Mouse (Mus musculus): ENCODE measurements around the gene Upp2.
A peak's percentile ranks its signal among the peaks of the same experiment; 100 is the strongest.

Upp2 gene

DNA sequence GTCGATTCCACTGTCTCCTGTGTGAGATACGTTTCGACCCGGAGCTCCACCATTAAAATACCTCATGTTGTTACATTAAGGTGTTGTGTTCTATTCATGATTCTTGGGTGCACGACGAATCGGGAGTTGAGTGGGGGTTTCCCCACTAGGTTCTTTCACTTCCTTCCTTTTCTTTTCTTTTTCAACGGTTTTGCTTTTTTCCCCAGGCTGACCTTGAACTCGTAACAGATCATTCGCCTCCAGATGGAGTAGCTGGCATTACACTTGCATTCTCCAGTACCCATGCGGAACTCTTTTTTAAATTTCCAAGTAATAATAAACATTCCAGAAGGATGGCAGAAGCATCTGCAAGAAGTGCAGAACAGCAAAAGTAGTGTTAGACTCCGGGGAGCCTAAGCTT, 58.1 kb downstream of the Upp2 start:
- no peak for DNase-seq (ENCODE audit: low read depth)

- no peak for DNase-seq (ENCODE audit: low read depth)
Measured at GRCm38 (mm10) chr2:58625681-58626080, 58.6 kb downstream of the Upp2 start.

DNA sequence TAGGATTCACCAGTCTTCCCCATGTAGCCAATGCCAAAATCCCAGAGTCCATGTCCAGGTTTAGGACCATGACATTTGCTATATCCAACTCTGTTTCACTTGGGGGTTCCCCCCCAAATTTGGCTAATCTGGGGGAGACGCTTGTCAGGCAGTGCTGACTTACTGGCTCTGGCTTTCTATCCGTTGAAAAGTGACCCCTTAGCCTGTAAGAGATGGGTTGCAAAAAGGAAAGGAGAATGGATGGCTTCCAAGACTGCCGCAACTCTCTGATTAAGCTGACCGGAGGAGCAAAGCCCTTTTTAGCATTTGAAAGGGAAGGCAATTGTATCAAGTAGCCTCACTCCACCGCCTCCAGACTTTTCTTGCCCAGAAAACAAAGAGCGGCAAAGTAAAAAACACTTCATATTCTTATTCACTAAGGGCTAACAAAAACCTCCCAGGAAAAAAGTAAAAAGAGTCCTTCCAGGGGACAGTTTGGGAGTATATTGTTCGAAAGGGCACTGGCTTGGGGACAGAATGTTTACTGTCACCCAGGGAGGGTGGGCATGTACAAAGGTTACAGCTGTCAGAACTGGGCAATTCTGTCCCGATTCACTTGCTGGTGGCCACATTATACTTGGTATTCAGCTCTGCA, 59.2 kb downstream of the Upp2 start:
- no peak for DNase-seq (ENCODE audit: low read depth)

DNA sequence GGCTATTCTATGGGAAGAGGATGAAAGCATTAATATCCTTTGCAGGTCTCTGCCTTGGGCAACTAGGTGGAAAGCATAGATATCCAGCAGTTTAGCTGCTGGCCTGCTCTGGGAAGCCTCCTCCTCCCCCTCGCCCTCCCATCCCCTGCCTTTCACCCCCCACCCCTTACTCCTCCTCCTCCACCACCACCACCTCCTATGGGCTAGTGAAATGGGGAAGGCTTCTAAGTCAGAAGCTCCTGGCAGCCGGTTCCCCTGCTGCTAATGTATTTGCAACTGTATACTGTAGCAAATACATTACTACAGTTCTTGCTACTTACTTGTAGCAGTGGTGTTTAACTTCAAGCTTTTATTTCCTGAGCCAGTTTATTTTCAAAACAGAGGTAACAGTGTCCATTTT, 60.9 kb downstream of the Upp2 start:
- no peak for DNase-seq (ENCODE audit: low read depth)

DNA sequence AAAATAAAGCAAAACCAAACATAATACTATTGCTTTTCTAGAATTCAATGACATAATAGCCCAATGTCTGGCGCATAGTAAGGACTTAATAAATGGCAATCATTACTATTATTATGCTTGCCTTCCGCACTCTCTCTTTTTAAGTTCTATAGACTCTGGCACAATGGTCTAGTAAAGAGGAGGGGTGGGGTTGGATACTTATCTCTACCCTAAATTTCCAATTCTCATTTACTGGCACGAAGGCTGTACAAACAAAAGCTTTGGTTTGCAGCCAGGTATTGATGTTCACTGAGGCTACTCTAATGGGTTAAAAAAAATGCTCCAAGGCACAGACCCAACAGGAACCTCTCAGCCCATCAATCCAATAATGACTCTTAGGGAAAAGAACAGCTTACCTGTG, 61.9 kb downstream of the Upp2 start:
- no peak for DNase-seq (ENCODE audit: low read depth)

- DNase-seq (ENCODE audit: low read depth), result no peak
Measured at GRCm38 (mm10) chr2:58629440-58629839, 62.3 kb downstream of the Upp2 start.

DNA sequence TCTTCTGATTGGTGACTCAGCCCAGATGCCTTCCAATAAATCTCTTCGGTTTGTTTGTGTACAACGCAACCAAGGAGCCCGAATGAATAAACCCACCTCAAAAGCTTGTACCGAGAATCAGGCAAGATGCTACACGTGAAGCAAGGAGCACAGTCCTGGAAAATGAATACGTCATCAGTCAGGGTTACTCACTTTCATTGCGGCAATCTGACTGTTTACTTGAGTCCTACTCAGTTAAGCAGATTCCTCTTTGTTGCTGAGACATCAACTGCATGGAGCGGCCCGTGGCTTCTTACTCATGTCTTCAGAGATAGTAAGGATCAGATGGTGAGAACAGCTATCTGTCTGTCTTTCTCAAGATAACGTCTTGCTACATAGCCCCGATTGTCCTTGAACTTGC, 66.7 kb downstream of the Upp2 start:
- no peak for DNase-seq (ENCODE audit: low read depth)

DNA sequence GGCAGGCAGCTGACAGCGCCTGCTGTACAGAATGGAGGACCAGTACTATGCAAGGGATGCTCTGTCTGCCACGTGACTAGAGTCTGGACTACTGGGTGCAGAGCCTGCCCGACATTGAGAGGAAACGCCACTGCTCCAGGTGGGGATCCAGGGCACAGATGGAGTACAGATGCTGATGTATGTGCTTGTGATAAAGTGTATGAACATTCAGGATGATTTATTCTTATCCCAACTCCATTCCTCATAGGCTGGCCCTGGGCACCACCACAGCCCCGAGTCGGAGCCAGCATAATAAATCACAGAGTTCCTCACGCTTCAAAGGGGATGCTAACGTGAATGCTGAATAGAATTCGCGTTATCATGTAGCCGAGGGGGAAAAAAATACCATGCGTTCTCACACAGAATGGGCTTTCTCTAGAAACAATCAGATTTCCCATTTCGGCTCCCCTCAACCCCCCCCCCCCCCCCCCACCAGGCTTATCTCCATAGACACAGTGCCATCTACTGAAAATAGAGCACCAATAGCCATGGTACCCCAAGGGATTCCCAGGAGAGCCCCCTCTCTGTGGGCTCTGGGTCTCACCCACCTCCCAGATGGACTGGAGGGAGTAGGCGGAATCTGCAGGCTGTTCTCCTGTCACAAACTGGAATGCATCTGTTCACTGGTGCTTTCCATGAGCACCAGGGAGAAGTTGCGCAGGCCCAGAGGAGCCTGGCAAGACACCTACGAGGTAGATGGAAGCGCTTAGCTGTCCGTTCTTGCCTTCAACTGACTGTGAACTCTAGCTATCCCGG, 74.9 kb downstream of the Upp2 start:
- DNase-seq (ENCODE audit: low read depth), result no peak

GRCm38 (mm10) chr2:58645667-58646066, 78.6 kb downstream of the Upp2 start:
- DNase-seq (ENCODE audit: low read depth), result no peak

- no peak for DNase-seq (ENCODE audit: low read depth)
Measured at GRCm38 (mm10) chr2:58655169-58655568, 88.1 kb downstream of the Upp2 start.

DNA sequence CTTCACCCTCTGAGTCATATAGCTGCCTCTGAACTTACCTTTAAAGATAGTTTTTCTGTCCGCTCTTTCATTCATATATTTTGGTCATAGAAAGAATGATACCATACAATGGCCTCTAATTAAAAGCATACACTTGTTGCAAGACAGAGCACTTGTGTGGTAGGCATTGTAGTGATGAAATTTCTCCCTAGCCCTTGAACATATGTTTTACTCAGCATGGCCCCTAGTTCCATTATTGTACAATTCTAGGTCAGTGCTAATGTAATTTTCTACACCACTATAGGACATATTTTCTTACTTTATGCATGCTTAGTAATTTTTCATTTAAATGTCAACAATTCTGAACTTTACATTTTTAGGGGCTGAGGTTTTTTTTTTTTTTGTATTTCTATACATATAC, 89.9 kb downstream of the Upp2 start:
- DNase-seq (ENCODE audit: low read depth), result no peak

- DNase-seq (ENCODE audit: low read depth), result no peak
Measured at GRCm38 (mm10) chr2:58657855-58658254, 90.8 kb downstream of the Upp2 start.

DNA sequence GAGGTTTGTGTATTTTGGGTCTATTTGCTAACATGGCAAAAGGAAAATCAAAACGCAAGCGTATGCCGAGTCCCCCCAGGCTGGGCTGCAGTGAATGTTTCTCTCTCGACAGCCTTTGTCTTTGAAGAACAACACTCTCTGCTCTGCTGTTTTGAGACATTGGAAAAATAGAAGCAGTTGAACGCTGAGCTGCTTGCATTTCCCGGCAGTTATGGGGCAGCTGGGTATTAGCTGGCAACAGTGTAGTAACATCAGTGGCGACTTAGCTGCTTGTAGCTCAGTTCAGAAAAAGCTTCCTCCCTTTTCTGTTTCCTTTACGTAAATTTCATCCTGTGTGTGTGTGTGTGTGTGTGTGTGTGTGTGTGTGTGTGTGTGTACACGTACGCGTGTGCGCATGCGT, 93.5 kb downstream of the Upp2 start:
- no peak for DNase-seq (ENCODE audit: low read depth)

- no peak for DNase-seq (ENCODE audit: low read depth)
Measured at GRCm38 (mm10) chr2:58661116-58661515, 94.0 kb downstream of the Upp2 start.

GRCm38 (mm10) chr2:58662661-58663060, 95.6 kb downstream of the Upp2 start:
- no peak for DNase-seq (ENCODE audit: low read depth)

DNA sequence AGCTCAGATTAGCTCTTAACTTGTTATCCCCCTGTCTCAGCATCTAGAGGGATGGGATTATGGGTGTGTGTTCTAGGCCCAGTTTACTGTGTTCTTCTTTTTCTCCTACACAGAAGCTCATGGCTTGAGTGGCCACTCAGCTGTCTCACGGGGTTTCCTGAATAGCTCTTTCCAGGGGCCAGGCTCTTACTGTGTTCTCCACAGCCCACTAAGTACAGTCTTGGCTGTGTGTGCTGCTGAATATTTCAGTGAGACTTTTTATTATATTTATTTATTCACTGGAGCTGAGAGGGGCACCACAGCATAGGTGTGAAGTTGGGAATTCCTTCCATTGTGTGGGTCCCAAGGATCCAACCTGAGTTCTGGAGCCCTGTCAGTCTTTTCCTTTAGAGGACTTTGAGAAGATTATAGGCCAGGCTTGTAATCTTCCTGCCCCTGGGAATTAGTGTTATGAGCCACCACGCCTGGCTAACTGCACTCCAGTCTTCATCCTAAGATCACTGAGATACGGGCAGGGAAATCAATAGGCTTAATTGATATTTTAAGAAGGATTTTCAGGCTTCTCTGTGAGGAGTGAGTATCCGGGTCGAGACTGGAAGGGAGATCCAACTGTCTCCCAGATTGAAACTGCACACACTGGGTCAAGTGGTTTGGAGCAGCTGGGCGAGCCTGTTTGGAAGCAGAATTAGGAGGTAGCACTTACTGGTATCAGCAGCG, 96.5 kb downstream of the Upp2 start:
- no peak for DNase-seq (ENCODE audit: low read depth)

GRCm38 (mm10) chr2:58665081-58665814, 98.2 kb downstream of the Upp2 start:
- peak; percentile 61 for DNase-seq (ENCODE audit: low read depth)

DNA sequence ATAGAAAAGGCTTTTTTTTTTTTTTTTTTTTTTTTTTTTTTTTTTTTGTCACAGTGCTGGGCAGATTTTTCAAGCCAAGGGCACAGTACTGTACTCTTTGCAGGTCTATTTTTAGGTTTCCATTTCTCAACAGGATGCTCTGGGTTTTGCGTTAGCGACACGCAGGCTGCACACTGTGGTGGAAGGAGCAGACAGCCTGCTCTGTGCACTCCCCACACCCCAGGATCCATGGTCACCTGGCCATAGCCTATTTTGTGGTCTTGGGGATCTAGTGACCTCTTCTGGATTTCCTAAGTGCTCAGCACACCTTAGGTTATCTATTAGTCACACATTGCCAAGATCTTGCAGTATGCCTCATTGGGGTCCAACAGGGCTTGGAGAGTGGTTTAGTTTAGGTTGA, 100.2 kb downstream of the Upp2 start:
- no peak for DNase-seq (ENCODE audit: low read depth)

GRCm38 (mm10) chr2:58667991-58668390, 100.9 kb downstream of the Upp2 start:
- DNase-seq (ENCODE audit: low read depth), result peak; percentile 28

- DNase-seq (ENCODE audit: low read depth), result no peak
Measured at GRCm38 (mm10) chr2:58669114-58669513, 102.0 kb downstream of the Upp2 start.

GRCm38 (mm10) chr2:58672520-58672919, 105.4 kb downstream of the Upp2 start:
- DNase-seq (ENCODE audit: low read depth), result no peak

DNA sequence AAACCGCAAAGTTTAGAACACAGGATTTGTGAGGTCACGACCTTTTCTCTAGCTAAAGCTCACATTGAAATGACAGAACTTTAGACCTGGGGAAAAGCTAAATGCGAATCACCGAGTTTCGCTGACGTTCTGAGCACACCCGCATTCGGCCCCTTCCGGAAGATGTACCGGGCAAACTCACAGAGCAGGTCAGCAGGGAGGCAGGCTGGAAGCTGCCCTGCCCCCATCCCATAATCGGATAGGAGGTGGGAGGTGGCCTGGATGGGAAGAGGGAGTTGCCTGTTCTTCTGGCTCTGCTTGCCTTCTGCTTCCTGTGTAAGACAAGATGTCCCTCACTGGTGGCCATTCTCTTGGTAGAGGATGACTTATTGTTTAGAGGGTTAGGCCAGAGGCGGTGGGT, 112.9 kb downstream of the Upp2 start:
- DNase-seq (ENCODE audit: low read depth), result no peak

All from naive thymus-derived CD4-positive, alpha-beta T cell, adult 2 months (primary cell).